Mouse (Mus musculus) layer of hippocampus, adult 18-20 months (tissue): Measurements from ENCODE around the gene Hist2h2aa2. TPM values are rescaled to one million over a fixed set of nuclear protein-coding genes. Genes with fewer than 3 reads are reported as not detected.
A peak's percentile ranks its signal among the peaks of the same experiment; 100 is the strongest.
"Not testable (repeated sequence)": the region's sequence is repeated elsewhere in the genome, so short reads cannot be mapped to it uniquely, and the experiment has no call there.

Experiments
- DNase-seq, 2 experiments: peaks; one replicate each; pipeline ENCODE4 v3.0.0; 2022; ENCODE audit warnings: low spot score in 2 of 2
- long read RNA-seq: library from polyadenylated mRNA; stranded (forward); transcript quantifications from one replicate; pipeline ENCODE4 v2.0.0, GENCODE M21; 2021
- total RNA-seq, 2 experiments: library from RNA; stranded (reverse); gene quantifications; 2 replicates each; pipeline ENCODE4 v1.2.3; 2021

The Hist2h2aa2 gene
- total RNA-seq: 100 to 1,000 TPM; 207 to 216 TPM
- long read RNA-seq, transcript Hist2h2aa2-201 (1 exons, 528 nt): major isoform, 15 of 15 reads
- long read RNA-seq, partial matches to known transcripts: 0 of 15 reads
- long read RNA-seq, other reads (novel, unspliced or antisense): 0 of 15 reads

- peak; percentile 94 to 98 for DNase-seq
Observed at GRCm38 (mm10) chr3:96239949-96240798, at the start of gene Hist2h2aa2. Gene Hist2h2aa2 (minus strand): TSS chr3:96240276.

- DNase-seq: no peak
Observed at GRCm38 (mm10) chr3:96289201-96289600, 49.1 kb upstream of the Hist2h2aa2 start.

GRCm38 (mm10) chr3:96287334-96287733, 47.3 kb upstream of the Hist2h2aa2 start:
- DNase-seq: not testable (repeated sequence)

GRCm38 (mm10) chr3:96284457-96284856, 44.4 kb upstream of the Hist2h2aa2 start:
- DNase-seq: peak in 1 of 2 experiments; percentile 59

- no peak for DNase-seq
Observed at GRCm38 (mm10) chr3:96280660-96281059, 40.6 kb upstream of the Hist2h2aa2 start.

GRCm38 (mm10) chr3:96277800-96278624, 37.9 kb upstream of the Hist2h2aa2 start:
- peak; percentile 92 to 94 for DNase-seq

GRCm38 (mm10) chr3:96277428-96277799, 37.3 kb upstream of the Hist2h2aa2 start:
- DNase-seq: peak in 1 of 2 experiments; percentile 50

- no peak for DNase-seq
Observed at GRCm38 (mm10) chr3:96273591-96274465, 33.8 kb upstream of the Hist2h2aa2 start.

GRCm38 (mm10) chr3:96269511-96270474, 29.7 kb upstream of the Hist2h2aa2 start, which contains the start of gene Hist2h2bb:
Gene Hist2h2bb (plus strand): TSS chr3:96269752.
- DNase-seq: peak; percentile 92 to 98

- DNase-seq: peak in 1 of 2 experiments; percentile 47
Observed at GRCm38 (mm10) chr3:96268776-96269378, 28.8 kb upstream of the Hist2h2aa2 start.

- peak; percentile 70 to 91 for DNase-seq
Observed at GRCm38 (mm10) chr3:96268051-96268775, 28.1 kb upstream of the Hist2h2aa2 start, which contains the start of gene Hist2h3b. Gene Hist2h3b (plus strand): TSS chr3:96268654.

GRCm38 (mm10) chr3:96267541-96267940, 27.5 kb upstream of the Hist2h2aa2 start:
- DNase-seq: no peak

GRCm38 (mm10) chr3:96266132-96266710, 26.1 kb upstream of the Hist2h2aa2 start:
- DNase-seq: no peak

- DNase-seq: no peak
Observed at GRCm38 (mm10) chr3:96264404-96264949, 24.4 kb upstream of the Hist2h2aa2 start.

- no peak for DNase-seq
Observed at GRCm38 (mm10) chr3:96263558-96264403, 23.7 kb upstream of the Hist2h2aa2 start.

GRCm38 (mm10) chr3:96262979-96263550, 23.0 kb upstream of the Hist2h2aa2 start, which contains the start of gene Hist2h4:
Gene Hist2h4 (minus strand): TSS chr3:96263311.
- peak; percentile 95 to 99 for DNase-seq
